Mouse (Mus musculus) liver, embryonic 16.5 days (tissue): ENCODE data around the gene Rnf26. TPM values are rescaled to one million over a fixed set of nuclear protein-coding genes. Genes with fewer than 3 reads are reported as not detected.

Experiments
- ATAC-seq: fragments of 200-750 bp; cut with Nextera tagmentation; 2 replicates; pipeline ENCODE4 v1.8.0; 2017; ENCODE audit warnings: low read depth, mild to moderate bottlenecking, moderate number of reproducible peaks, moderate library complexity
- H3K27ac ChIP-seq: fragments of 300-500 bp; sonication (generic); 2 replicates; pipeline ENCODE4 v1.5.1; 2014; ENCODE audit warnings: mild to moderate bottlenecking, low read length
- H3K27me3 ChIP-seq: fragments of 300-500 bp; sonication (generic); 2 replicates; pipeline ENCODE4 v1.6.1; 2014; ENCODE audit warnings: low read depth, low read length, mixed read lengths; ENCODE audit not compliant: control insufficient read depth, insufficient read depth
- H3K36me3 ChIP-seq: fragments of 300-500 bp; sonication (generic); 2 replicates; pipeline ENCODE4 v1.6.1; 2014; ENCODE audit warnings: mild to moderate bottlenecking; ENCODE audit not compliant: control insufficient read depth, insufficient read depth
- H3K4me1 ChIP-seq: fragments of 300-500 bp; sonication (generic); 2 replicates; pipeline ENCODE4 v1.6.1; 2014; ENCODE audit warnings: low read depth, low read length, mixed read lengths; ENCODE audit not compliant: control insufficient read depth
- H3K4me2 ChIP-seq: fragments of 300-500 bp; sonication (generic); 2 replicates; pipeline ENCODE4 v1.6.1; 2014; ENCODE audit warnings: low read depth, low read length, mixed read lengths
- H3K4me3 ChIP-seq: fragments of 300-500 bp; sonication (generic); 2 replicates; pipeline ENCODE4 v1.5.1; 2014; ENCODE audit warnings: low read depth, mild to moderate bottlenecking, low read length
- H3K9ac ChIP-seq: fragments of 300-500 bp; sonication (generic); 2 replicates; pipeline ENCODE4 v1.6.1; 2014; ENCODE audit warnings: low read depth, low read length
- H3K9me3 ChIP-seq: fragments of 300-500 bp; sonication (generic); replicated peaks from 2 replicates; pipeline ENCODE4 v1.6.1; 2016; ENCODE audit warnings: low read length; ENCODE audit not compliant: control insufficient read depth
- WGBS: fragments of 180-500 bp; shearing (Covaris S2); extraction: QIAGEN DNeasy Blood & Tissue Kit; methylation state at CpG from one replicate; pipeline ENCODE4 v1.1.7; 2014; ENCODE audit not compliant: insufficient replicate concordance; 5-methylcytosine and 5-hydroxymethylcytosine counted together
- polyA plus RNA-seq: library from polyadenylated mRNA; unstranded; fragments of >200 nt; fragmentation: Nextera tagmentation; extraction: Ambion mirVana; gene quantifications from 2 replicates; pipeline ENCODE4 v1.2.1, GENCODE M21; 2015

The Rnf26 gene
- 27.1 and 32.3 TPM in 2 replicates for polyA plus RNA-seq

GRCm38 (mm10) chr9:44113105-44113789 lies at the start of gene Rnf26, which contains the start of gene Gm49380:
Rnf26 (minus strand) TSS chr9:44113517.
Gm49380 (minus strand) TSS chr9:44113500.
- Histone ChIP-seq H3K4me1 (peaks cover 30% of the 10 kb centered on the region), H3K27ac (peak within 1 kb of the TSS; percentile 81), H3K36me3 (peaks cover 9% of the 10 kb centered on the region), H3K4me2 (peak within 1 kb of the TSS; percentile 62), H3K9me3 (no peaks in the 10 kb centered on the region), H3K27me3 (no peaks in the 10 kb centered on the region), H3K9ac (peak within 1 kb of the TSS; percentile 86), H3K4me3 (peak within 1 kb of the TSS; percentile 81)
- WGBS, result under 1% methylated on average over 51 of the region's 51 CpGs
- peak; percentile 95 for ATAC-seq

- H3K27me3 ChIP-seq, result no peaks in the 10 kb centered on the region
- no peaks in the 10 kb centered on the region for H3K9me3 ChIP-seq
- H3K9ac ChIP-seq, result no peak overlapping the region
- H3K36me3 ChIP-seq, result peaks cover 33% of the 10 kb centered on the region
- H3K4me2 ChIP-seq, result no peak overlapping the region
- WGBS, result 73% methylated on average over 3 of the region's 3 CpGs
- no peaks in the 10 kb centered on the region for H3K4me1 ChIP-seq
- ATAC-seq, result no peak
- H3K4me3 ChIP-seq, result no peak overlapping the region
- no peak overlapping the region for H3K27ac ChIP-seq
Observed at GRCm38 (mm10) chr9:44159886-44160285, 46.6 kb upstream of the Rnf26 start.

GRCm38 (mm10) chr9:44147290-44147689 lies 34.0 kb upstream of the Rnf26 start:
- ATAC-seq, result no peak
- Histone ChIP-seq H3K9me3 (no peaks in the 10 kb centered on the region), H3K27me3 (no peaks in the 10 kb centered on the region), H3K4me3 (no peak overlapping the region), H3K4me1 (no peaks in the 10 kb centered on the region), H3K4me2 (no peak overlapping the region), H3K9ac (no peak overlapping the region), H3K36me3 (peaks cover 3% of the 10 kb centered on the region), H3K27ac (no peak overlapping the region)
- WGBS, result 48% methylated on average over 3 of the region's 3 CpGs

DNA sequence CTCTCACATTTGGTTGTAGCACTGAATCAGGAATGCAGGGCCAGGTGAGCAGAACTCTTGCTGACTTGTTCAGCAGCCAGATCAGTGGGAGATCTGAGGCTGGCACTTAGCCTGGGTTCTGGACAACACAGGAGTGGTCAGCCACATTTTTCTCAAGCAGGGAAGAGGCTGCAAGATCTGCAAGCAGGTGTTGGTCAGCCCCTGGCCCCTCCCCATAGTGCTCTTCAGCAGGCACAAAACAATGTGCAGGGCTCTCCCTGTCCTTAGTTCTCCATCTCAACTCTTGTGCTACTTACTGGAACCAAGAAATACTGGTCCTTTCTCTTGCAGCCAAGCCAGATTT lies 31.4 kb upstream of the Rnf26 start:
- no peak overlapping the region for H3K9ac ChIP-seq
- no peaks in the 10 kb centered on the region; the same call in 1 of the 2 replicates for H3K36me3 ChIP-seq
- no peaks in the 10 kb centered on the region for H3K4me1 ChIP-seq
- no peak overlapping the region for H3K4me3 ChIP-seq
- H3K27me3 ChIP-seq, result no peaks in the 10 kb centered on the region
- no peaks in the 10 kb centered on the region for H3K9me3 ChIP-seq
- H3K4me2 ChIP-seq, result no peak overlapping the region
- ATAC-seq, result no peak
- H3K27ac ChIP-seq, result no peak overlapping the region

GRCm38 (mm10) chr9:44144023-44144717 lies 30.9 kb upstream of the Rnf26 start:
- no peaks in the 10 kb centered on the region for H3K9me3 ChIP-seq
- no peak overlapping the region for H3K4me2 ChIP-seq
- H3K4me3 ChIP-seq, result no peak overlapping the region
- H3K9ac ChIP-seq, result no peak overlapping the region
- no peak for ATAC-seq
- no peaks in the 10 kb centered on the region for H3K4me1 ChIP-seq
- 45% methylated on average over 7 of the region's 8 CpGs for WGBS
- H3K27me3 ChIP-seq, result no peaks in the 10 kb centered on the region
- H3K36me3 ChIP-seq, result no peaks in the 10 kb centered on the region; the same call in 1 of the 2 replicates
- H3K27ac ChIP-seq, result no peak overlapping the region

DNA sequence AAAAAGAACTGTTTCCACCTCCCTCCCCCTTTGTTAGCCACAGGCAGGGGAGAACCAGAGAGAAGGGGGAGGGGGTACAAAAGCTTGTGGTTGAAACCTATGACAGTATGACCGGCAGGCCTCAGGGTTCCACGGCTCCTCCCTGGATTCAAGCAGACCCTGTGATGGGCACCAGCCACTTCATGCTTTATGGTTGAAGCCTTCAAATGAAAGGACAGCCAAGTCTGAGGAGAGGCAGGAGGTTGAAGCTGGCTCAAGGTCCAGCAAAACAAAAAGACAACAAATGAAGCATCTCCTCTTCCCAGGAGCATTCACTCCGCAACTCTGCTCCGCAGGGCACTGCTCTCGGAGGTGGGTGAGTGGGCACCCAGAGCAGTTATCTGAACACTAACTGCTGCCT lies 30.1 kb upstream of the Rnf26 start:
- 78% methylated on average over 5 of the region's 5 CpGs for WGBS
- no peak for ATAC-seq
- Histone ChIP-seq H3K9ac (no peak overlapping the region), H3K9me3 (no peaks in the 10 kb centered on the region), H3K4me1 (no peaks in the 10 kb centered on the region), H3K27ac (no peak overlapping the region), H3K4me3 (no peak overlapping the region), H3K4me2 (no peak overlapping the region), H3K36me3 (no peaks in the 10 kb centered on the region; the same call in 1 of the 2 replicates), H3K27me3 (no peaks in the 10 kb centered on the region)

GRCm38 (mm10) chr9:44141951-44142350 lies 28.6 kb upstream of the Rnf26 start:
- ATAC-seq, result no peak
- H3K27ac ChIP-seq, result no peak overlapping the region
- no peaks in the 10 kb centered on the region for H3K4me1 ChIP-seq
- no peaks in the 10 kb centered on the region; the same call in 1 of the 2 replicates for H3K36me3 ChIP-seq
- H3K4me3 ChIP-seq, result no peak overlapping the region
- no peak overlapping the region for H3K9ac ChIP-seq
- 68% methylated on average over 5 of the region's 5 CpGs for WGBS
- H3K4me2 ChIP-seq, result no peak overlapping the region
- no peaks in the 10 kb centered on the region for H3K9me3 ChIP-seq
- H3K27me3 ChIP-seq, result no peaks in the 10 kb centered on the region

DNA sequence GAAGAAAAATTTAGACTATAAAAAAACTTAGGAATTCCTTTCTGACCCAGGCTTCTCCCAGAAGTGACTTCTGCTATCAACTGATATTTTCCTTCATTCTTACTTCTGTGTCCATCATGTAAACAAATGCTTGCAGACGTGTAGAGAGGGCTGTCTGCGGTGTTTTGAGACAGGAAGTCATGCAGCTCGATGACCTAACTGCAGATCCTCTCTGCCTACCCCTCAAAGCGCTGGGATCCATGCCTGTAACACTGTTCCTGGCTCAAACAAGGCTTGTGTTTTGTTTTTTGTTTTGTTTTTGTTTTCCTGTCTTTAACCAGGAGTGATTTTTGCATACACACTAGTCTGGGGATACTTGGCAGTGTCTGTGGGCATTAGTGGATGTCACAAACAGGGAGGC lies 24.5 kb upstream of the Rnf26 start:
- Histone ChIP-seq H3K27ac (no peak overlapping the region), H3K9me3 (no peaks in the 10 kb centered on the region), H3K27me3 (peaks cover 40% of the 10 kb centered on the region), H3K9ac (no peak overlapping the region), H3K36me3 (no peaks in the 10 kb centered on the region; the same call in 1 of the 2 replicates), H3K4me3 (no peak overlapping the region), H3K4me1 (peaks cover 2% of the 10 kb centered on the region; the same call in 1 of the 2 replicates), H3K4me2 (no peak overlapping the region)
- no peak for ATAC-seq
- WGBS, result 21% methylated on average over 4 of the region's 4 CpGs

GRCm38 (mm10) chr9:44135731-44136411 lies 22.6 kb upstream of the Rnf26 start:
- H3K4me2 ChIP-seq, result no peak overlapping the region
- 45% methylated on average over 7 of the region's 7 CpGs for WGBS
- no peaks in the 10 kb centered on the region for H3K9me3 ChIP-seq
- H3K4me1 ChIP-seq, result peaks cover 3% of the 10 kb centered on the region
- H3K27me3 ChIP-seq, result peaks cover 59% of the 10 kb centered on the region
- no peak overlapping the region for H3K9ac ChIP-seq
- no peak for ATAC-seq
- no peaks in the 10 kb centered on the region for H3K36me3 ChIP-seq
- H3K4me3 ChIP-seq, result no peak overlapping the region
- no peak overlapping the region for H3K27ac ChIP-seq
